ENCODE assay signal across 13 mouse cellular contexts in genomic region chr13:48970566-48970965, GRCm38 (mm10). TPM values are rescaled to one million over a fixed set of nuclear protein-coding genes. Genes with fewer than 3 reads are reported as not detected.
A peak's percentile ranks its signal among the peaks of the same experiment; 100 is the strongest.
DNase-seq lines count a peak whose midpoint lies in the region; ATAC-seq and TF ChIP-seq lines count a peak whose summit lies in the region.
"Had no signal": no experiment of that assay in that cellular context is flagged by ENCODE, and none has a peak within 500 bp of the region (broad histone marks: within the 10 kb centered on the region; RNA-seq: fewer than 3 reads in every experiment).

No protein-coding gene starts in this region.

- no peaks in the 10 kb centered on the region for H3K36me3 ChIP-seq in liver, adult 2 months (ENCODE audit: control insufficient read depth, insufficient read depth, low read length)
- H3K36me3 ChIP-seq in intestine, embryonic 15.5 days = no peaks in the 10 kb centered on the region
- H3K36me3 ChIP-seq in liver, postnatal 0 days (replicated peaks; ENCODE audit: insufficient read depth, low read length) = no peaks in the 10 kb centered on the region
- H3K36me3 ChIP-seq in forebrain, embryonic 12.5 days (replicated peaks) = no peaks in the 10 kb centered on the region; the same call in 1 of the 2 replicates
- H3K36me3 ChIP-seq: heart, embryonic 15.5 days had no signal

- no peaks in the 10 kb centered on the region for H3K9me3 ChIP-seq in intestine, embryonic 15.5 days
- H3K9me3 ChIP-seq in liver, postnatal 0 days (ENCODE audit: low read length) = no peaks in the 10 kb centered on the region
- no peaks in the 10 kb centered on the region for H3K9me3 ChIP-seq in forebrain, embryonic 12.5 days
- H3K9me3 ChIP-seq: heart, embryonic 15.5 days had no signal

- TF ChIP-seq CTCF in liver, adult 2 months (IDR thresholded peaks at IDR 0.05; ENCODE audit: low read depth, low read length) = no peak
- TF ChIP-seq CTCF in liver, postnatal 0 days (IDR thresholded peaks at IDR 0.05; ENCODE audit: low read depth) = no peak

- no peak for TF ChIP-seq EP300 in liver, postnatal 0 days (IDR thresholded peaks at IDR 0.05; ENCODE audit: low read depth)

- DNase-seq in adrenal gland, postnatal 14 days = peak; percentile 23
- DNase-seq in adrenal gland, postnatal 4 days (ENCODE audit: low spot score in 2 of 2) = no peak
- no peak for DNase-seq in liver, adult 2 months (ENCODE audit: extremely low read depth, low read depth, low spot score)
- DNase-seq in liver = no peak
- DNase-seq in liver, postnatal 0 days = no peak
- DNase-seq in urinary bladder, postnatal 4 days (ENCODE audit: low spot score in 2 of 2) = no peak
- DNase-seq: adrenal gland, postnatal 25 days; cerebellum, adult 8-10 months; right cerebral cortex, postnatal 25 days; thymus, postnatal 14 days had no signal

- H3K27me3 ChIP-seq in liver, adult 2 months (ENCODE audit: control insufficient read depth, insufficient read depth, low read length) = no peaks in the 10 kb centered on the region
- H3K27me3 ChIP-seq in intestine, embryonic 15.5 days (replicated peaks) = no peaks in the 10 kb centered on the region
- H3K27me3 ChIP-seq in liver, postnatal 0 days (ENCODE audit: insufficient read depth, low read length) = no peaks in the 10 kb centered on the region
- no peaks in the 10 kb centered on the region for H3K27me3 ChIP-seq in forebrain, embryonic 12.5 days
- H3K27me3 ChIP-seq: heart, embryonic 15.5 days had no signal

- H3K9ac ChIP-seq in liver, adult 2 months (ENCODE audit: low read depth, low read length) = no peak overlapping the region
- H3K9ac ChIP-seq in intestine, embryonic 15.5 days = no peak overlapping the region
- no peak overlapping the region for H3K9ac ChIP-seq in liver, postnatal 0 days (replicated peaks)
- H3K9ac ChIP-seq in forebrain, embryonic 12.5 days = no peak overlapping the region
- H3K9ac ChIP-seq: heart, embryonic 15.5 days had no signal

- no peak for ATAC-seq in intestine, embryonic 15.5 days
- ATAC-seq in liver, postnatal 0 days = no peak
- ATAC-seq in forebrain, embryonic 12.5 days (ENCODE audit: low FRiP score) = no peak

- 74% methylated on average over 13 of the region's 13 CpGs for WGBS in liver, adult 2 months
- WGBS in intestine, embryonic 15.5 days = 71% methylated on average over 13 of the region's 13 CpGs
- WGBS in liver, postnatal 0 days (ENCODE audit: insufficient replicate concordance) = 80% methylated on average over 13 of the region's 13 CpGs
- WGBS in forebrain, embryonic 12.5 days = 70% methylated on average over 13 of the region's 13 CpGs

- no peak overlapping the region for H3K4me3 ChIP-seq in liver, adult 2 months (ENCODE audit: insufficient read depth, low read depth, low read length)
- no peak overlapping the region for H3K4me3 ChIP-seq in intestine, embryonic 15.5 days (replicated peaks)
- no peak overlapping the region for H3K4me3 ChIP-seq in liver, postnatal 0 days (ENCODE audit: low read depth, low read length)
- no peak overlapping the region for H3K4me3 ChIP-seq in forebrain, embryonic 12.5 days (replicated peaks)
- H3K4me3 ChIP-seq: heart, embryonic 15.5 days had no signal

- H3K4me2 ChIP-seq in intestine, embryonic 15.5 days (replicated peaks) = peak overlapping the region; percentile 39
- H3K4me2 ChIP-seq in liver, postnatal 0 days (ENCODE audit: low read depth, low read length) = no peak overlapping the region
- no peak overlapping the region for H3K4me2 ChIP-seq in forebrain, embryonic 12.5 days
- H3K4me2 ChIP-seq: heart, embryonic 15.5 days had no signal

- H3K79me2 ChIP-seq in liver, adult 2 months (ENCODE audit: control insufficient read depth, insufficient read depth, low read length) = peaks cover 18% of the 10 kb centered on the region

- H3K4me1 ChIP-seq in liver, adult 2 months (ENCODE audit: control insufficient read depth, insufficient read depth, low read length) = peaks cover 11% of the 10 kb centered on the region
- H3K4me1 ChIP-seq in intestine, embryonic 15.5 days (replicated peaks) = peaks cover 6% of the 10 kb centered on the region; the same call in 1 of the 2 replicates
- peaks cover 27% of the 10 kb centered on the region for H3K4me1 ChIP-seq in liver, postnatal 0 days (ENCODE audit: insufficient read depth)
- peaks cover 39% of the 10 kb centered on the region for H3K4me1 ChIP-seq in forebrain, embryonic 12.5 days

- no peak for TF ChIP-seq POLR2A in liver, adult 2 months (IDR thresholded peaks at IDR 0.05; ENCODE audit: extremely low read depth, insufficient read depth, low read length)

- peak overlapping the region; percentile 51 for H3K27ac ChIP-seq in liver, adult 2 months (replicated peaks; ENCODE audit: insufficient read depth, low read depth, low read length)
- H3K27ac ChIP-seq in intestine, embryonic 15.5 days = peak overlapping the region; percentile 65
- H3K27ac ChIP-seq in liver, postnatal 0 days (ENCODE audit: low read depth) = peak overlapping the region; percentile 70
- no peak overlapping the region for H3K27ac ChIP-seq in forebrain, embryonic 12.5 days
- H3K27ac ChIP-seq: heart, embryonic 15.5 days had no signal

RNA-seq across cellular contexts. Expression of gene Fam120a, which starts 2.7 kb away (rescaled TPM):
- total RNA-seq in adrenal gland, postnatal 14 days (2021) = 164 and 165 TPM in 2 replicates
- total RNA-seq in adrenal gland, postnatal 4 days (2021) = 100 to 1,000 TPM; 171 to 179 TPM
- total RNA-seq in liver, adult 2 months (2014; rRNA removed) = 45.1 and 59.3 TPM in 2 replicates
- polyA plus RNA-seq in liver, adult 2 months (2012; rRNA removed) = 40.1 and 40.6 TPM in 2 replicates
- 30.5 and 30.7 TPM in 2 replicates for polyA plus RNA-seq in intestine, embryonic 15.5 days (2015; fragmentation: Nextera tagmentation; extraction: Ambion mirVana)
- polyA plus RNA-seq in liver, postnatal 0 days (2015; fragmentation: Nextera tagmentation; extraction: Ambion mirVana) = 13.1 and 13.3 TPM in 2 replicates
- 18.2 and 18.5 TPM in 2 replicates for polyA plus RNA-seq in forebrain, embryonic 12.5 days (2016; fragmentation: Nextera tagmentation; extraction: Ambion mirVana)
